Mouse (Mus musculus) embryonic facial prominence, embryonic 12.5 days (tissue): ENCODE measurements around the gene Myh9. TPM values are rescaled to one million over a fixed set of nuclear protein-coding genes. Genes with fewer than 3 reads are reported as not detected.
"Not testable (repeated sequence)": the region's sequence is repeated elsewhere in the genome, so short reads cannot be mapped to it uniquely, and the experiment has no call there.

ENCODE experiments used
- ATAC-seq: fragments of 200-750 bp; cut with Nextera tagmentation; 2 replicates; pipeline ENCODE4 v1.8.0; 2017; ENCODE audit not compliant: insufficient number of reproducible peaks, insufficient read depth, low FRiP score, low TSS enrichment
- H3K27ac ChIP-seq: fragments of 300-500 bp; sonication (generic); 2 replicates; pipeline ENCODE4 v1.5.1; 2016; ENCODE audit warnings: mild to moderate bottlenecking
- H3K27me3 ChIP-seq: fragments of 300-500 bp; sonication (generic); 2 replicates; pipeline ENCODE4 v1.6.1; 2016; ENCODE audit warnings: mild to moderate bottlenecking, moderate library complexity
- H3K36me3 ChIP-seq: fragments of 300-500 bp; sonication (generic); 2 replicates; pipeline ENCODE4 v1.6.1; 2016; ENCODE audit warnings: mild to moderate bottlenecking
- H3K4me1 ChIP-seq: fragments of 300-500 bp; sonication (generic); 2 replicates; pipeline ENCODE4 v1.6.1; 2016
- H3K4me2 ChIP-seq: fragments of 300-500 bp; sonication (generic); replicated peaks from 2 replicates; pipeline ENCODE4 v1.6.1; 2016; ENCODE audit warnings: mild to moderate bottlenecking, moderate library complexity
- H3K4me3 ChIP-seq: fragments of 300-500 bp; sonication (generic); 2 replicates; pipeline ENCODE4 v1.5.1; 2016; ENCODE audit warnings: mild to moderate bottlenecking
- H3K9ac ChIP-seq: fragments of 300-500 bp; sonication (generic); 2 replicates; pipeline ENCODE4 v1.6.1; 2016; ENCODE audit warnings: mild to moderate bottlenecking, moderate library complexity
- H3K9me3 ChIP-seq: fragments of 300-500 bp; sonication (generic); 2 replicates; pipeline ENCODE4 v1.6.1; 2016; ENCODE audit warnings: mild to moderate bottlenecking, moderate library complexity
- WGBS: fragments of 180-500 bp; shearing (Covaris S2); methylation state at CpG from one replicate; pipeline ENCODE4 v1.1.7; 2016; 5-methylcytosine and 5-hydroxymethylcytosine counted together
- polyA plus RNA-seq: library from polyadenylated mRNA; unstranded; fragments of >200 nt; fragmentation: Nextera tagmentation; extraction: Ambion mirVana; gene quantifications from 2 replicates; pipeline ENCODE4 v1.2.1, GENCODE M21; 2016

The Myh9 gene
- polyA plus RNA-seq, 1 experiment from 2014 or later = 37.3 TPM

DNA sequence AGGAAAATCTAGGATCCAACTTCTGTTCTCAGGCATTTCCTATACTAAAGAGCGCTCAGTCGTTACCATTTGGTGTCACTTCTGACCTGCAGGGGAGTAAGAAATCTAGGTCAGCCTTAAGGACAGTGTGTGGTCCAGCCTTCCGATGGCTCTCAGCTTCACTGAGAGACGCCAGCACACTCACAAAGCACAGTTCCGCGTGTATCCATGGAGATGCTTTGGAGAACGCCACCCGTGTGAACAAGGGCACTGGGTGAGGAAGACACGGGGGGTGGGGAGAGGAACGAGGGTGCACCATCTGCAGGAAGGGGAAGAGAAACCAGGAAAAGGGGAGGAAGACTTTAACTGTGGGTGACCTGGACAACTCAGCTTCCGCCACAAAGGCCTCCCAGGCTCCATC, 89.5 kb downstream of the Myh9 start:
- Histone ChIP-seq H3K27ac (no peak overlapping the region), H3K27me3 (no peaks in the 10 kb centered on the region), H3K4me3 (no peak overlapping the region), H3K4me2 (no peak overlapping the region), H3K9ac (no peak overlapping the region), H3K4me1 (no peaks in the 10 kb centered on the region), H3K36me3 (no peaks in the 10 kb centered on the region), H3K9me3 (no peaks in the 10 kb centered on the region)
- 68% methylated on average over 11 of the region's 11 CpGs for WGBS
- ATAC-seq = no peak

GRCm38 (mm10) chr15:77750461-77750860, 91.5 kb downstream of the Myh9 start:
- Histone ChIP-seq H3K27me3 (no peaks in the 10 kb centered on the region), H3K4me3 (no peak overlapping the region), H3K36me3 (no peaks in the 10 kb centered on the region), H3K4me1 (no peaks in the 10 kb centered on the region), H3K4me2 (no peak overlapping the region), H3K27ac (no peak overlapping the region), H3K9ac (no peak overlapping the region), H3K9me3 (no peaks in the 10 kb centered on the region)
- 35% methylated on average over 1 of the region's 1 CpGs for WGBS
- no peak for ATAC-seq

GRCm38 (mm10) chr15:77749717-77750116, 92.3 kb downstream of the Myh9 start:
- Histone ChIP-seq H3K9me3 (no peaks in the 10 kb centered on the region), H3K36me3 (no peaks in the 10 kb centered on the region), H3K4me3 (no peak overlapping the region), H3K4me1 (no peaks in the 10 kb centered on the region), H3K4me2 (no peak overlapping the region), H3K27me3 (no peaks in the 10 kb centered on the region), H3K27ac (no peak overlapping the region), H3K9ac (no peak overlapping the region)
- no peak for ATAC-seq
- WGBS = 91% methylated on average over 10 of the region's 10 CpGs

DNA sequence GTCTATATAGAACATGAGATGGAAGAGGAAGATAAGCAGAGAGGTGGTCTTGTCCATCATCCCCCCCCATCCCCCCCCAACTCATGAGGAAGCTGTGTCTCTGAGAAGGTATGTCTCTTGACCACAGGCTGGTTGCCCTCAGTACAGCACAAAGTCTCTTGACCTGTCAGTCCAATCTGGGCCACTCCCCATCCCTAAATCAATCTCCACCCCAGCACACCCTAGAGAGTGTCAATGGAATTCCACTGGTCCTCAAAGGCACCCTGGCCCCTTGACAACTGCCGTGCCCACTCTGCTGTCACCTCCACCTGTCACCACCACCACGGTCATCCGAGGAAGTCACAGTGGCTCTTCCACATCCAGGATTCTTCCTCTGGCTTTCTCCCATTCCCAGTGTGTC, 93.6 kb downstream of the Myh9 start:
- H3K4me2 ChIP-seq = no peak overlapping the region
- H3K4me1 ChIP-seq = no peaks in the 10 kb centered on the region
- no peaks in the 10 kb centered on the region for H3K36me3 ChIP-seq
- H3K9me3 ChIP-seq = no peaks in the 10 kb centered on the region
- ATAC-seq = no peak
- H3K27me3 ChIP-seq = no peaks in the 10 kb centered on the region
- no peak overlapping the region for H3K27ac ChIP-seq
- 95% methylated on average over 3 of the region's 3 CpGs for WGBS
- H3K9ac ChIP-seq = no peak overlapping the region
- no peak overlapping the region for H3K4me3 ChIP-seq

- Histone ChIP-seq H3K4me1 (no peaks in the 10 kb centered on the region), H3K27ac (no peak overlapping the region), H3K9me3 (no peaks in the 10 kb centered on the region), H3K4me2 (no peak overlapping the region), H3K27me3 (no peaks in the 10 kb centered on the region), H3K4me3 (no peak overlapping the region), H3K36me3 (no peaks in the 10 kb centered on the region), H3K9ac (no peak overlapping the region)
- 86% methylated on average over 1 of the region's 1 CpGs for WGBS
- no peak for ATAC-seq
Observed at GRCm38 (mm10) chr15:77746326-77746725, 95.6 kb downstream of the Myh9 start.

- Histone ChIP-seq H3K4me2 (no peak overlapping the region), H3K4me3 (no peak overlapping the region), H3K27me3 (no peaks in the 10 kb centered on the region), H3K36me3 (no peaks in the 10 kb centered on the region), H3K27ac (no peak overlapping the region), H3K9me3 (no peaks in the 10 kb centered on the region), H3K4me1 (no peaks in the 10 kb centered on the region), H3K9ac (no peak overlapping the region)
- ATAC-seq = no peak
Observed at GRCm38 (mm10) chr15:77745081-77745480, 96.9 kb downstream of the Myh9 start.

DNA sequence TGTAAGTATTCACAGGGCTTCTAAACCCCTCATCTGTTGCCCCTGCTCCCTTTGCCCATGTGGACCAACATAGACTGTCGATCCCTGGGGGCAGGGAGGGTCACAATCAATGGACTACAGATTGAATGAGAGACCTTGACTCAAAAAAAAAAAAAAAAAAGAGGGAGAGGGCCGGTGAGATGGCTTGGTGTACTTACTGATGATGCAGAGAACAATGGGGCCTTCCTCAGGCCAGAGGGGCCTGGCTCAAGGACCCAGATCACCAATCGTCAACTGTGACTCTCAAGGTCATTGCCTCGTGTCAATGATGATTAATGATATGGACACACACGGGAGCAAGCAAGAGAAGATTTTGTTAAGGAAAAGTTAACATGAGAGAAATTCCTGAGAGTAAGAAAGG, 97.3 kb downstream of the Myh9 start:
- 61% methylated on average over 5 of the region's 5 CpGs for WGBS
- Histone ChIP-seq H3K9ac (no peak overlapping the region), H3K27ac (no peak overlapping the region), H3K36me3 (no peaks in the 10 kb centered on the region), H3K4me2 (no peak overlapping the region), H3K9me3 (no peaks in the 10 kb centered on the region), H3K27me3 (no peaks in the 10 kb centered on the region), H3K4me1 (no peaks in the 10 kb centered on the region), H3K4me3 (no peak overlapping the region)
- ATAC-seq = no peak

DNA sequence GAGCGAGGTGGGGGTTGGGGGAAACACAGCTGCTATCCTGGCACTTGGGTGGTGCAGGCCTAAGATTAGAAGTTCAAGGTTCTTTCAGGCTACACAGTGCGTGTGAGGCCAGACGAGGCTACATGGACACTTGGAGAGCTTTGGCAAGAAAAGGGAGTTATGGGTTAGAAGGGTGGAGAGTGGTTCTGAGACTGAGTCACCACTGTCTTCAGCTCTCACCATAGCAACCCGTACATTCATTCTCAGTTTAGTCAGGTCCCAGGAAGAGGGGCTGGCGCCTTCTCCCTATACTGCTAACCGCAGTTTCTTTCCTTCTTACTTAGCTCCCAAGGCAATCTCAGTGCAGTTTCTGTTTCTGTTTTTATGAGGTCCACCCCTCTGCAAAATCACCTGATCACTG, 100.4 kb downstream of the Myh9 start:
- H3K36me3 ChIP-seq, ATAC-seq, H3K9ac ChIP-seq, H3K4me2 ChIP-seq, H3K9me3 ChIP-seq, H3K27me3 ChIP-seq, H3K4me3 ChIP-seq, H3K27ac ChIP-seq, H3K4me1 ChIP-seq: not testable (repeated sequence)
- WGBS = 84% methylated on average over 6 of the region's 6 CpGs

DNA sequence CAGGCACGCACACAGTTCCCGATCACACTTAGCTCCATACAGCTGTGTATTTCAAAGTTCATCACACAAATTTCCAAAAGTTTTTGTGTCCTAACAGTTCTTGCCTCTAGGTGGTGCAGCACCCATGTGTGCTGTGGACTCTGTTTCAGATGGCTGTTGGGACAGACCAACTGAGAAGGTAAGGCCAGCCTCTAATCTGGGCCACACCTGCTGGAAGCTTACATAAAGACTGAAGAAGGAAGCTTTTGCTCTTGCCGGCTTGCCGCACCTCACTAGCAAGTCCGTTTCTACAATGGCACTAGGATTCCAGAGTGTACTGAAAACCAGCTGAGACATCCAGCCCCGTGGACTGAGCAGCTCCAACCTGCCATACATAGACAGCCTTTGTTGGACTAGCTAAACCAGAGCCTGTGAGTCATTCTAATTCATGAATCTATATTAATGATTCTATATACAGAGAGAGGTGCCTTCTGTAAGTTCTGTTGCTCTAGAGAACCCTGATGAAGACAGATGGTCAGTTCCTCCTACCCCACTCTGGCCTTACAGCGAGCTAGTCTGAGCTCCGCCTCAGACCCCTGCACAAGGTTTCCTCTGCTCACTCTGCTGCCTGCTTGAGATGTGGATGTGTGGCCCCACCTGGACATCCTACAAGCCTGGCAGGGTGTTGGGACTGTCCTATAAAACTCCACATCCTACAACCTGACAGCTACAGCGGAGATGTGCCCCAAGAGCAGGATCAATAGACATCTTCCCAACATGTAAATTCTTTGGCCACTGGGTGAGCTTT, 101.3 kb downstream of the Myh9 start:
- H3K27ac ChIP-seq = no peak overlapping the region
- no peaks in the 10 kb centered on the region for H3K27me3 ChIP-seq
- H3K4me3 ChIP-seq = no peak overlapping the region
- ATAC-seq = no peak
- no peak overlapping the region for H3K9ac ChIP-seq
- WGBS = 75% methylated on average over 9 of the region's 9 CpGs
- H3K36me3 ChIP-seq = no peaks in the 10 kb centered on the region
- no peaks in the 10 kb centered on the region for H3K9me3 ChIP-seq
- no peaks in the 10 kb centered on the region for H3K4me1 ChIP-seq
- no peak overlapping the region for H3K4me2 ChIP-seq

- not testable (repeated sequence) for H3K27ac ChIP-seq, H3K4me3 ChIP-seq, H3K27me3 ChIP-seq, H3K36me3 ChIP-seq, H3K9ac ChIP-seq, H3K9me3 ChIP-seq, H3K4me1 ChIP-seq, H3K4me2 ChIP-seq, ATAC-seq
- WGBS = 65% methylated on average over 4 of the region's 4 CpGs
Observed at GRCm38 (mm10) chr15:77733903-77734302, 108.1 kb downstream of the Myh9 start.

DNA sequence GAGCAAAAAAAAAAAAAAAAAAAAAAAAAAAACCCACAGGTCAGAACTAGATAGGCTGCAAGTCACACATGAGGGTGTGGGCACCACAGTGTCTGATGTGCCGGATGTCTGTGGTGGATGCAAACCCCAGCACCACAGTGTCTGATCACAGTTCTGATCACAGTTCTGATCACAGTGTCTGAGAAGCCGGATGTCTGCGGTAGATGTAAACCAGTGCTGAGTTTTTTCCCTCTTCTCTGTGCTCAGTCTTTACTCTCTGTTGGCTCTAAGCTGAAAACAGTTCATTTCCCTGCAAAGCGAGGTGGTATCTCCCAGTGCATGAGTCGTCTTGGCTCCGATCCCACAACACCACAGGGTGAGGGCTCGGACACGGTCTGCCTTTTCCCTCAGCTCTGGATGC, 108.6 kb downstream of the Myh9 start:
- 81% methylated on average over 8 of the region's 8 CpGs for WGBS
- not testable (repeated sequence) for H3K27ac ChIP-seq, H3K9me3 ChIP-seq, H3K4me2 ChIP-seq, H3K36me3 ChIP-seq, H3K27me3 ChIP-seq, ATAC-seq, H3K9ac ChIP-seq, H3K4me1 ChIP-seq, H3K4me3 ChIP-seq

GRCm38 (mm10) chr15:77732851-77733250, 109.1 kb downstream of the Myh9 start:
- ATAC-seq, H3K4me3 ChIP-seq, H3K4me2 ChIP-seq, H3K9ac ChIP-seq, H3K36me3 ChIP-seq, H3K27ac ChIP-seq, H3K9me3 ChIP-seq, H3K4me1 ChIP-seq, H3K27me3 ChIP-seq: not testable (repeated sequence)
- WGBS = 72% methylated on average over 10 of the region's 10 CpGs

DNA sequence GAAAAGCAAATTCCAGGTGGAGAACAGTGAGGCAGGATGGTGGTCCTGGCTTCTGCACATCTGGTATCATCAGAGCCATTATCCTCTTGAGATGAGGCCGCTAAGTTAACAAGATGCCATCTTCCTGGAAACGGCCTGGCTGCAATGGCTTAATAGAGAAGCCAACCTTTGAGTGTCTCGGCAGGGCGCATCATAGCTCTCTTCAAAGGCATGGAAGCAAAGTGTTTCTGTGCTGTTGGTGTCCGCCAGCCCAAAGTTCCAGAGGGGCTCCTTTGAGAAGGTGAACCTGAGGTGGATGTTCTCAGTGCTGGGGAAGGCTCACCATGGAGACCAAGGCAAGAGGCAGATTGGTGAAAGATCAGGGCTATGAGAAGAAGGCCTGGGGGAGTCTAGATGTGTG, 110.4 kb downstream of the Myh9 start:
- Histone ChIP-seq H3K9ac (no peak overlapping the region), H3K9me3 (no peaks in the 10 kb centered on the region), H3K36me3 (no peaks in the 10 kb centered on the region), H3K27ac (no peak overlapping the region), H3K4me1 (no peaks in the 10 kb centered on the region), H3K27me3 (no peaks in the 10 kb centered on the region), H3K4me3 (no peak overlapping the region), H3K4me2 (no peak overlapping the region)
- WGBS = 87% methylated on average over 5 of the region's 5 CpGs
- ATAC-seq = no peak
